Mouse (Mus musculus) hindlimb bud, embryonic 11.5 days (tissue): ENCODE results near the gene Moap1.
A peak's percentile ranks its signal among the peaks of the same experiment; 100 is the strongest.

Experiments used
- DNase-seq: peaks from one replicate; pipeline ENCODE4 v3.0.0-alpha.2; 2012; ENCODE audit warnings: low read depth, low spot score; ENCODE audit errors: extremely low spot score

Gene Moap1

GRCm38 (mm10) chr12:102743589-102744574 lies at the start of gene Moap1, which contains the start of gene Tmem251:
TSS of gene Moap1 (minus strand) at chr12:102743661.
TSS of gene Tmem251 (plus strand) at chr12:102743762.
- no peak for DNase-seq

DNA sequence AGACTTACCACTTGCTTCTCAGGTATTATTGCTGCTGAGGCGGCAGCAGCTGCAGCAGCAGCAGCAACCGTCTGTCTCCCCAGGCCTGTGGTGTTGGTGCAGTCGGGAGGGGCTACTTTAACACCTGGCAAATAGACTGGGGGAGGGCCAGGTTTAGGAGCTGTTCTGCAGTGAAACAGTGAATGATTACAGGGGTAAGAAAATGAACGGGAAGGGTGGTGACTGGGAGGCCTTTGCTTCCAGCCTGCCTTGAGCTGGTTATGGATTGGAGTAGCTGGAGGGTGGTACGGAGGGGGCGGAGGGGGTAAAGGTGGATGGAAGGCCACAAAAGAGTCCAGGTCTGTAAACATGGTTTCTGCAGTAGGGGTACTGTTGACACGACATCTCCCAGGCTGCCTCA lies 44.5 kb upstream of the Moap1 start:
- DNase-seq: no peak

DNA sequence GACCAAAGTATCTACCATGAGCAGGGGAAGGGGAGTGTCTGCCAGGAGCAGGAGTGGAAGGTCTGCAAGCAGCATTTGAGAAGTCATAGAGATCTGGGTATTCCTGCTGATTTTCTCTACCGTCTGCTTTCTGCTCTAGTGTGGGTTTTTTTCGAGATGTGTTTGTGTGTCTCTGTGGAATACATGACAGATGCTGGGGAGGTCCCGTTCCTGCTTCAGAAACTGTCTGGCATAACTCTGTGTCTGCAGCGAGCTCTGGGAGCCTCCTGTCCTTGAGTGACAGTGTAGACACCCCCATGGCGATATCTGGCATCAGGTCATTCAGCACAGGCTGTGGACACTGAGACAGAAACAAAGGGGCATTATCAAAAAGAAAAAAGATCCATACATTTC lies 42.1 kb upstream of the Moap1 start:
- DNase-seq: no peak

GRCm38 (mm10) chr12:102784899-102785592 lies 41.6 kb upstream of the Moap1 start:
- no peak for DNase-seq

- no peak for DNase-seq
Observed at GRCm38 (mm10) chr12:102782841-102783240, 39.4 kb upstream of the Moap1 start.

DNA sequence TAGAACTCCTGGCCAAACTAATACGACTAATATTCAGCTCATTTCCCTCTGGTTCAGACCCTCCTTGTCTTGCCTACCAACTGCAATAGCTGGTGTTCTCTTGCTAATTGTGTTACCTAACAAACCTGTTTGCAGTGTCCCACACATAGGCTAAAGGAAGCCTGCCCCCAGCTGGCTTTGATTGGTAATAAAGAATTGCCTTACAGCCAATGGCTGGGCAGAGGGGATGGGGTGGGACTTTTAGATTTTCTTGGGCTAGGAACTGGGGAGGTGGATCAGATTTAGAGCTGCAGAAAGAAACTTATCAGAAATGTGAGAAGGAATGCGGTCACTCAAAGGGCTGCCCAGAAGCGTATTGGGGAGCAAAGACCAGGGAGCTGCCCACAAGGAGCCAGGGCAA lies 36.0 kb upstream of the Moap1 start:
- no peak for DNase-seq

- no peak for DNase-seq
Observed at GRCm38 (mm10) chr12:102778151-102778550, 34.7 kb upstream of the Moap1 start.

DNA sequence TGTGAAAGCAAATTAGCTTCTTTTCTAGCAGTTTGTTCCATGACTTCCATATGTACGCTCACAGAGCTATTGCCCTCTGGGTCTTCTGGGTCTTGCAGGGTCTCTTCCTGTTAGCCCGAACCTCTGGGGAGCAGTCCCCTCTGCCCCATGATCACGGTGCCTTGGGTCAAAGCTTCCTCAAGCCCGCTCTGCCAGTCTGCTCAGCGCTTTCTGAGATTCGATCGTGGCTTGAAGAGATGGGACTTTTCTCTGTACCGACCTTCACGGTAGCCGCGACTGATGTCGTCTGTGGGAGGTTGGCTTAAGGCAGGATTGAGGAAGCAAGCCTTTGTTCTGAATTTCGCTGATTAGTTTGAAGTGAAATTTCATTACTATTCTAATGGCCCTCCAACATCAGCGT lies 32.6 kb upstream of the Moap1 start:
- DNase-seq: no peak

- no peak for DNase-seq
Observed at GRCm38 (mm10) chr12:102772676-102773075, 29.2 kb upstream of the Moap1 start.

DNA sequence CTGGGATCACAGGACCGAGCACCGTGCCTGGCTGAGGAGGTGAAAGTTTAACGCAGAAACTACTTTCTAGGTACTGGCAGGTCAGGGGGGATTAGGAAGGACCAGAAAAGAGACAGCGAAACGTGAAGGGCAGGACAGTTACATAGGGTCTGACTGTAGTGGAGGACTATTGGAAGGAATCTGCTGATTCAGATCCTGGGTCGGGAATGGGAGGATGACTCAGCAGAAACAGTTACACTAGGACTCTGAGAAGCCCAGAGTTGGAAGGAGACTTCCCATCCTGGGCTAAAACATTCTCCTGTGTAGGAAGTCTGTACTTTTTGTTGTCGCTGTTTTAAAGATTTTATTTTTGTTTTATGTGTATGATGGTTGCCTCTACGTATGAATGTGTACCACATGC lies 28.1 kb upstream of the Moap1 start:
- DNase-seq: no peak

DNA sequence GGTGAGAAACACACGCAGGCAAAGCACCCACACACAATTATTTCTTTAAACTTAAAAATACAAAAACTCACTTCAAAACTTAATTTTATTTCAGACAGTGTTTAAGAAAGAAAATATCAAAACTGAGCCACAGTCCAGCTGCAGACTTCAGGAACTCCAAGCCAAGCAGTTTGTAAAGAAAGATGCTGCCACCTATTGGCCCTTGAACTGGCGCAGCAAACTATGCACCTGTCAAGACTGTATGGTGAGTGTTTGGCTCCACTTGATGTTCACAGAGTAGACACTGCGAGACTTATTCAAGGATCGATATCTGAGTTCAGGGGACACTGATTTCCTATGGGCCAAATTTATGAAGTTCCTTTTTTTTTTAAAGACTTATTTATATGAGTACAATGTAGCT lies 25.5 kb upstream of the Moap1 start:
- DNase-seq: no peak

- DNase-seq: no peak
Observed at GRCm38 (mm10) chr12:102763696-102764095, 20.2 kb upstream of the Moap1 start.

DNA sequence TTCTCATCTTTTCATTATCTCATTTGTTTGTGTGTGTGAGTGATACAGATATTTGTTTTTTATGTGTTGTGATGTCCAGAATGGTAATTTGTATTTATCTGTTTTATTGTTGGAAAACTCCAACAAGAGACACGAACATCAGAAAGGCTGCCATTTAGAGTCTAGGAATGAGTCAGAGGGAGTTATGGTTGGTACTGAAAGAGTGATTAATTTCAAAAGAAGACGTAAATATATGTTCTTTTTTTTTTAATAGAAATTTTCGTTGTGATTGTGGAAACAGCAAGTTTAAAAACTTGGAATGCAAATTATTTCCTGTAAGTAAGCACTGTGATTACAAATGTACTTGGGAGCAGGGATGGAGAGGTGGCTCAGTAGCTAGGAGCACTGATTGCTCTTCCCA lies 18.2 kb upstream of the Moap1 start:
- DNase-seq: no peak

GRCm38 (mm10) chr12:102758936-102759335 lies 15.5 kb upstream of the Moap1 start:
- DNase-seq: no peak

DNA sequence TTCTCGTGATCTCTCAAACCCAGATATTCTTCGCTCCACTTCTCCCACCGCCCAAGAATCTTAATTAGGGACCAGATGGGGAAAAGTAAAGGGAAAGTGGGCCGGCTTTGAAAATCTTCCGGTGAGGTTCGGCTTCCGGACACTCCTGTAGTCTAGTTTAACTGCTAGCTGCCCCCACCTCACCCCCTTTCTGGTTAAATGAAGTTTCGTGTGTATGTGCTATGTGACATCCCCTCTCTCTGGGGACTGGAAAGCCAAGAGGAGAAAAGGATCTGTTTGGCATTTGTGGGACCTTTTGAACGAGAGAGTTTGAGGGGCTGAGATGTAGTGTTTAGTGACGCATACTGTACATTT lies 14.9 kb upstream of the Moap1 start, which contains the start of gene Gm20604:
Gene Gm20604, minus strand, starts transcription at position 270 of the 354 bp plus-strand sequence.
- DNase-seq: no peak

DNA sequence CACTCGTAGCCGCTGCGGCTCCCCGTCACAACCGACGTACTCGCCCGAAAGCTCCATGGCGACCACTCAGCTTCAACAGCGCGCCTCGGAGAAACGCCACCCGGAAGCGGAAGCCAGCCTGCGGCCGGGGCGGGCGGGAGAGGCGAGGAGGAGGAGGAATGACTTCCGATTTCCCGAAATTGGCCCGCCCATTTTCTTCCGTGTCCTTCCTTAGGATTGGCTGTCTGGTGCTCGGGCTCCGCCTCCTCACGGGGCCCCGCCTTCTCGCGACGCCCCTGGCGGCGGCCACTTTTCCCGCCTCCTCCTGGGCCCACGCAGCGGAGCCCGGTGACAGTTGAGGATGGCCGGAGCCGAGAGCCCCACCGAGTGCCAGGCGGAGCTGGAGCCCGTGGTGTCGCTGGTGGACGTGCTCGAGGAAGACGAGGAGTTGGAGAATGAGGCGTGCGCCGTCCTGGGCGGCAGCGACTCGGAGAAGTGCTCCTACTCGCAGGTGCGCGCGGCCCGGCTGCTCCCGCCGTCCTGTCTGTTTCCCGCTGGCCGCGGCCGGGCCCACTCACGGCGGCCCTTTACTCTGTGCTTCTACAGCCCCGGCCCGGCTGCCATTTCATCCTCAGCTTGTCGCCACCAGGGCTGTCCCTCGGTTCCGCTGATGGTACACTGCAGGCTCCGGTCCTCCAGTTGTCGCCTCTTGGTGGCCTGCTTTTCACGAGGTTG lies 14.4 kb upstream of the Moap1 start, which contains the start of the genes Gm28051, Gon7 and Ubr7:
Gene Gm28051, minus strand, starts transcription at position 77 of the 714 bp plus-strand sequence.
Gene Gon7, minus strand, starts transcription at position 115 of the 714 bp plus-strand sequence.
Gene Ubr7, plus strand, starts transcription at position 279 of the 714 bp plus-strand sequence.
- DNase-seq: peak; percentile 85

DNA sequence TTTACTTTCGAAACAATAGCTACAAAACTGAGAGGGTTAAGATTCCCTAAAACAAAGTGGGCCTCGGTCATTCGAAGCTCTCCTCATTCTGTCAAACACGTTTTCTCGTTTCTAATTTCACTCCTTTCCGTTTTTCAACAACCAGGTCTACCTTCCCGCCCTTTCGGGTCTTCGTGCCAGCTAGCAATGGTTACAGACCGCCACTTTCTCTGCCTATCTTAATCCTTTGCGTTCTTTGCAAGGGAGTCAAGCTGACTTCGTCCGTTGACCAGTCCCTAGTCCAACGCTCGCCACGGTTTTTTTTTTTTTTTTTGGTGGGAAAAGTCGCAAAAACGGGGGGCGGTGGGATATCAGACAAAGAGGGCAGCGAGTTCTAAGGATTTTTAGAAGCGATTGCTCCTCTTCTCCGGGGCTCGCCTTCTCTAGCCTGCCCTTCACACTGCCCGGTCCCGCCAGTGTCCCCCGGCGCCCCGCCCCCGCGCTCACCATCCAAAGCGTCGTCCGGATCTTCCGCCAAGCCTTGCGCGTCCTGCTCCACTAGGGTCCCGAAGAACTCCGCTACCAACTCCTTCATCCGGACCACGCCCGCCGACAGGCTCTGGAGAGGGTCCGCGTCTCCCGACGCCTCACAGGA lies 13.7 kb upstream of the Moap1 start:
- DNase-seq: no peak

DNA sequence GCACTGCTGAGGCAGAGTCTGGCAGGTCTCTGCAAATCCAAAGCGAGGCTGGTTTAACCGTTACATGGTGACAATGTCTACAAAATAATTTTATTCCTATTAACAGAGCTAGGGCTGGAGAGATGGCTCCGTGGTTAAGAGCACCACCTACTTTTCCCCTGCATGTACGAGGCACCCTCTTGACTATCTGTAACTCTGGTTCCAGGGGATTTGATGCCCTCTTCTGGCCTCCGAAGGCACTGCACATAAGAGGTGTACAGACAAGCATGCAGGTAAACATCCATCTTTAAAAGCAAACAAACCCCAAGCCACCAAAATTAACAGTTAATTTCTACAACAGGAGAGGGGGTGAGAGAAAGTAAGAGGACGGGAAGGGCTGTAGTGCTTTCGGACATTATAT lies 12.8 kb upstream of the Moap1 start:
- no peak for DNase-seq

DNA sequence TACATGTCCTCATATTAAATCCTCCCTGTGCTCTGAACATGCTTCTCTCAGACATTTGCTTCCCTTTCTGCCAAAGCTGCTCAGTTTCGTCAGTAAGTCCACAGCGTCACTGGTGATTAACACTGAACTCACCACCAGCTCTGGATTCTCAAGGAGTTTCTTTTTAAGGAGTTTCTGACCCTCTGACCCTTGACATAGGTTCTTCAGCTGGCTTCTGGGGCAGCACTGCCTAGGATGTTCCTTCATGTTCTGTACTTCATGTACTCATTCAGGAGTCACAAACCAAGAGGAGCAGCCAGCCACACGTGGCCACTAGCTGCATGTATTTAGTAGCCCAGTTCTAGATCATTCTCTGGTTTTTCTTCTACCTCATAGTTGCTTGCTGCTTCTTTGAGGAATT lies 4.8 kb upstream of the Moap1 start:
- no peak for DNase-seq

DNA sequence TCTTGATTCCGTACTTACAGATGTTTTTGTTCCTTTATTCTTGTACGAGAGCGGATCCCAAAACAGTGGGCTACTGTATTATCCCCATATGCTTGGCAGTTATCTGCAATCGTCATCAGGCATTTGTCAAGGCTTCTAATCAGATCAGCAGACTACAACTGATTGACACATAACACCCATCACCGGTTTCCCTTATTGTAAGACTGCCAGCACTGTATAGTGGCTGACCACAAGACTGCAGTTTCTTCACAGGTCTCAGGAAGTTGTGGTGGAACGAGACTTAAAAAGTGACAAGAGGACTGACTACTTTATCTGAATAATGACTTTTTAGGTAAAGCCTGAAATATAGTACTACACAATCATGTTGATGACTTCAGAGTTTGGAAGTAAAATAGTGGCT lies 1.4 kb upstream of the Moap1 start:
- no peak for DNase-seq
